Mouse (Mus musculus): ENCODE measurements at regions not wholly inside any gene's neighbourhood (a gene's known extent, or its start where the extent isn't known, plus 50 kb on each side); places are given as distances from the start of the nearest gene placed in this dataset.

GRCm38 (mm10) chr2:149284199-149284598 lies 120.7 kb upstream of the Cst10 start:
- no peak for TF ChIP-seq CTCF (IDR thresholded peaks at IDR 0.05; ENCODE audit: low read depth)
- no peak for TF ChIP-seq EP300 (IDR thresholded peaks at IDR 0.05; ENCODE audit: low read depth)
